Mouse (Mus musculus): ENCODE measurements around the gene Rnasel. TPM values are rescaled to one million over a fixed set of nuclear protein-coding genes. Genes with fewer than 3 reads are reported as not detected.

Gene Rnasel
- total RNA-seq (2023) = 108 and 130 TPM in 2 replicates

DNA sequence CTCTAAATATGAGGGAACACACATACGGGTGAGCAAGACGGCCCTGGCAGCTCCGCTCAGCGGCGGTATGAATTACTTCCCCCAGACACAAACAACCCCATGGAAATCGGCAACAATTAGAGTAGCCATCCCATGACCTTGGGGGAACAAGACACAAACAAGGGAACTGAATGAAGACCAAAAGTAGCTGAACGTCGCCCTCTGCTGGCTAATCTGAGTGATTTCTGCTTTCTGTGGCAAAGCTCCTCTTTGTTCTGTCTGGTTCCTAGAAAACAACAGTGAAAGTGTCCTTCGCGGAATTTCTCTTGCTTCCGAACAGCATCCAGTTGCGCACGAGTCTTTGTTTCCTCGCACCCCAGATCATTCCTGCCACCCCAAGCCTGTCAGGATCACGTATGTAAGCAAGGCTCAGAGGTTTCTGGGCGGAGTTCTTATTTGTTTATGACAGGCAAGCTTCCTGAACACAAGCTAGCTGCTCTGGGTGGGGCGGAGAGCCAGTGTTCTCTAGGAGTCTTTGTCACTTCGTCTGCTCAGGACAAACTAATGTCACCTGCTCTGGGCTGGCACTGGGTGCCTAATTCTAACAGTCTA lies at the start of gene Rnasel:
Gene Rnasel, plus strand, starts transcription at position 216 of the 591 bp plus-strand sequence.

DNA sequence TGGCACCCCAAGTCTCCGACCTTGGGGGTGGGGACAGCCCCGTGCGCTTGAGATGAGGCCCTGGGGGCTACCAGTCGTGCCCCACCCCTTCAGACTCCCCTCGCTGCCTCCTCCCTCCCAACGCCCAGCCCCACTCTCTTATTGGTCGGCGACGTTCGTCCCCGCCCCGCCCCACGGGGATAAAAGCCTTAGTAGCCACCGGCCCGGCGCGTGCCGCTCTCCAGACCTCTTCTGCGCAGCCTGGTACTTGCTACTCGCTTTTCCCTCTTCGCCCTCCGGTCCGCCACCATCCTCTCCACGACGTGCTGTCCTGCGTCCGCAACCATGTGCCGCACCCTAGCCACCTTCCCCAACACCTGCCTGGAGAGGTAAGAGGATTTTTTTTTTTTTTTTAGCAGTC lies 9.1 kb upstream of the Rnasel start, which contains the start of gene Rgs16:
Gene Rgs16, plus strand, starts transcription at position 205 of the 400 bp plus-strand sequence.

Other genes with a start within 250 kb of the Rnasel start
- gene Npl, start 199.4 kb upstream of the Rnasel start, total RNA-seq (2023) = 1.9 and 2.2 TPM in 2 replicates
- not detected in 2 replicates for gene Rgs8, start 96.4 kb upstream of the Rnasel start, total RNA-seq (2023)
- gene Rgs16, start 9.1 kb upstream of the Rnasel start, total RNA-seq (2023) = 0.25 and 2.3 TPM in 2 replicates
- not detected in 2 replicates for gene Rgsl1, start 94.7 kb downstream of the Rnasel start, total RNA-seq (2023)
- gene Teddm1b, start 124.9 kb downstream of the Rnasel start, total RNA-seq (2023) = 0.32 TPM in 1 of 2 replicates, not detected in the other
- not detected in 2 replicates for gene Teddm1a, start 142.3 kb downstream of the Rnasel start, total RNA-seq (2023)
- 130 and 173 TPM in 2 replicates for gene Glul, start 150.5 kb downstream of the Rnasel start, total RNA-seq (2023)
- gene Teddm2, start 150.8 kb downstream of the Rnasel start, total RNA-seq (2023) = 0.11 and 0.35 TPM in 2 replicates